Mouse (Mus musculus) adrenal gland (tissue): Measurements from ENCODE around the gene Mob3b.
"Not testable (repeated sequence)": the region's sequence is repeated elsewhere in the genome, so short reads cannot be mapped to it uniquely, and the experiment has no call there.

Source experiments
- intact Hi-C: fragments of 180-260 bp; cut with DNase I; formaldehyde crosslinking; loops from one replicate; pipeline ENCODE4 v1.15.1; 2025

The Mob3b gene

GRCm38 (mm10) chr4:34908127-34908526, 249.2 kb downstream of the Mob3b start:
- intact Hi-C loops, result no loop called here

- intact Hi-C loops, result no loop called here
These were observed 250.3 kb downstream of the Mob3b start for GRCm38 (mm10) chr4:34907026-34907425.

GRCm38 (mm10) chr4:34906151-34906550, 251.1 kb downstream of the Mob3b start:
- intact Hi-C loops, result no loop called here

- intact Hi-C loops, result no loop called here
These were observed 251.9 kb downstream of the Mob3b start for GRCm38 (mm10) chr4:34905396-34905795.

GRCm38 (mm10) chr4:34901582-34901981, 255.7 kb downstream of the Mob3b start:
- intact Hi-C loops, result not testable (repeated sequence)

GRCm38 (mm10) chr4:34901166-34901565, 256.1 kb downstream of the Mob3b start:
- intact Hi-C loops, result no loop called here

- intact Hi-C loops, result no loop called here
These were observed 257.1 kb downstream of the Mob3b start for GRCm38 (mm10) chr4:34900155-34900554.

GRCm38 (mm10) chr4:34899322-34899721, 258.0 kb downstream of the Mob3b start:
- intact Hi-C loops, result no loop called here
